Mouse (Mus musculus): Measurements from ENCODE around the gene Arhgap21. TPM values are rescaled to one million over a fixed set of nuclear protein-coding genes. Genes with fewer than 3 reads are reported as not detected.

The Arhgap21 gene
- polyA plus RNA-seq, 1 experiment, result 33.4 TPM

DNA sequence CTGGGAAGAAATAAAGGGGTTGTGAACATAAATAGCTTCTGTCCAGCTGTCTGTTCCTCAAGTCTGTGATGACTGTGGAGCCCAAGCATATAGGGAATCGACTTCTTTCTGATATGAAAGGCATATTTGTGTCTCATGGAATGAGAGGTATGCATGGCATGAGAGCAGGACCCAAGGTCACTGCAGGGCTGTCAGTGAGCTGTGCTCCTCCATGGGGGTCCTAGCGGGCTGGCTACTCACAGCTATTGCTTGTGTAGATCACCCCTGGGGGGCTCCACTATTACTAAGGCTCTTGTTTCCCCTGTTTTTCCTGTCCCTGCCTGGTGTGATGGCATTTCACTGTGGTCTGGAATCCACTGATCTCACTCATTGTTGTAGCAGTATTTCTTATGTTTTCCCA is 22.2 kb upstream of the Arhgap21 start:
- 53% methylated on average over 2 of the region's 2 CpGs for WGBS
- Histone ChIP-seq H3K4me1 (ENCODE audit: control insufficient read depth, insufficient read depth, low read length) (no peaks in the 10 kb centered on the region; the same call in 1 of the 2 replicates), H3K4me3 (replicated peaks; ENCODE audit: extremely low read depth, low read depth, low read length) (no peak overlapping the region)
- no peak for DNase-seq
- no peak for TF ChIP-seq CTCF (IDR thresholded peaks at IDR 0.05; ENCODE audit: insufficient read depth, low read length)
- TF ChIP-seq POLR2A (IDR thresholded peaks at IDR 0.05; ENCODE audit: borderline replicate concordance, extremely low read depth, low read depth, low read length), result no peak

DNA sequence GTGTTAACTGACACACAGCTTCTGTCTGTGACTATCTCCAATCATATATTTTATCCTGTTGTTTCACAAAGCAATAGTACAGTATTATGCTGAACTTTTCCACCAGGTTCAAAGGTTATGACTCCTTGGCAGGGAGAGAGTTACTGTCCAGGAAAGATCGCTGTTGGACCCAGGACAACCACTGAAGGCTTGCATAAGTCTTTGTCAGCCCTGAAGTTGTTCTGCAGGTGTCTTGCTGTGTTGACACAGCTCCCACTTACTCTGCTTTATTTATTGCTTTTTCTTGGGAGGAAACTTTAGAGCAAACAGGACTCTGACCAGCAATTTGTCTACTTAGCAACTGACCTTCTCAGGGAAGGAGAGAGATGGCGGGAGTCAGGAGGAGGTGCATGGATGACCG is 21.4 kb upstream of the Arhgap21 start:
- DNase-seq, result no peak
- Histone ChIP-seq H3K4me1 (ENCODE audit: control insufficient read depth, insufficient read depth, low read length) (no peaks in the 10 kb centered on the region; the same call in 1 of the 2 replicates), H3K4me3 (replicated peaks; ENCODE audit: extremely low read depth, low read depth, low read length) (no peak overlapping the region)
- TF ChIP-seq CTCF (IDR thresholded peaks at IDR 0.05; ENCODE audit: insufficient read depth, low read length) (no peak), POLR2A (IDR thresholded peaks at IDR 0.05; ENCODE audit: borderline replicate concordance, extremely low read depth, low read depth, low read length) (no peak)
- WGBS, result 77% methylated on average over 3 of the region's 3 CpGs

DNA sequence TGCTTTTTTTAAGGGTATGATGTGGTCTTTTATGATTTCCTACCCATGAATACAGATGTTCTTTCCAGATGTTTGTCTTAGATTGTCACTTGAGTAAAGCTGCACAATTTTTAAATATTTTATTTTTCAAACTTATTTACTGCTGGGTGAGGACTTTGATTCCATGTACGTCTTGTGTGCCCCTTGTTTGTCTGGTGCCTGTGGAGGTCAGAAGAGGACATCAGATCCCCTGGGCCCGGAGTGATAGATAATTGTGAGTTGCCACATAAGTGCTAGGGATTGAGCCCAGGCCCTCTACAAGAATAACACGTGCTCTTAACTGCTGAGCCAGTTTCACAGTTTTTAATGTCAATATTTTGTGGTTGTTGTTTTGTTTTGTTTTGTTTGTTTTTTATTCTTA is 19.1 kb upstream of the Arhgap21 start:
- 65% methylated on average over 3 of the region's 3 CpGs for WGBS
- Histone ChIP-seq H3K4me3 (replicated peaks; ENCODE audit: extremely low read depth, low read depth, low read length) (no peak overlapping the region), H3K4me1 (ENCODE audit: control insufficient read depth, insufficient read depth, low read length) (no peaks in the 10 kb centered on the region; the same call in 1 of the 2 replicates)
- TF ChIP-seq CTCF (IDR thresholded peaks at IDR 0.05; ENCODE audit: insufficient read depth, low read length) (no peak), POLR2A (IDR thresholded peaks at IDR 0.05; ENCODE audit: borderline replicate concordance, extremely low read depth, low read depth, low read length) (no peak)
- DNase-seq, result no peak

DNA sequence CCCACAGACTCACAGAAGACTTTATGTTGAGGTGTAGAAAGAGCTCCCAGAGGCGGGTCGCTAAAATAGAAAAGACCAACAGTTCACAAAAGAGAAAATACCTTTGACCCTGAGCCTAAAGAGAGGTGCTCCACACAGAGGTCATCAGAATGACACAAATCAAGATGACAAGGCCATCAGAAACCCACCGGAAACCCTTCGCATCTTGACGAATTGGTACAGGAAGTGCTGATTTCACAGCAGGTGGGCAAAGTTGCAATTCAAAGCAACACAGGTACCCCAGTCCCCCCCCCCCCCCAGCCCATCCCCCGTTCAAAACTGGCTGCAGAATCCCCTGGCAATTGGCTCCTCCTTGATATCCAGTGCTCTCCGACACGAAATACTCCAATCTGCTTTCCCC is 10.0 kb upstream of the Arhgap21 start:
- Histone ChIP-seq H3K4me1 (ENCODE audit: control insufficient read depth, insufficient read depth, low read length) (no peaks in the 10 kb centered on the region), H3K4me3 (replicated peaks; ENCODE audit: extremely low read depth, low read depth, low read length) (no peak overlapping the region)
- no peak for DNase-seq
- no peak for TF ChIP-seq POLR2A (IDR thresholded peaks at IDR 0.05; ENCODE audit: borderline replicate concordance, extremely low read depth, low read depth, low read length)
- no peak for TF ChIP-seq CTCF (IDR thresholded peaks at IDR 0.05; ENCODE audit: insufficient read depth, low read length)
- WGBS, result 61% methylated on average over 8 of the region's 8 CpGs

DNA sequence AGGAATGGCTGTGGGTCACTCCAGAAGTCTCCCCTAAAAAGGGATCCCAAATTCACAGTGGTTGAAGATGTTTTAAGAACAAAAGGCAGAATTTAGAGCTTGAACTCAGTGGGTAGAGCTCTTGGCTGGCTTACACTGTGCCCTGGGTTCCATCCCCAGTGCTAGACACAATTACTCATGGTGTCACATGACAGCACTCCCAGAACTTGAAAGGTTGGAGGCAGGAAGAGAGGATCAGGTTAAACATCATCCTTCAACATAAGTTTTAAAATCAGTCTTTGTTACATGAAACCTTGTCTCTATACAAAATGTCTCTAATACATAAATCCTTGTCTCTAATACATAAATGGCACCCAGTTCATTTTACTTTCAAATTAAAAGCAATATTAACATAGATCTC is 8.4 kb upstream of the Arhgap21 start:
- 0 out of 2 replicates have a peak, but pooled peaks cover 2% of the 10 kb centered on the region for H3K4me1 ChIP-seq (ENCODE audit: control insufficient read depth, insufficient read depth, low read length)
- no peak for DNase-seq
- H3K4me3 ChIP-seq (replicated peaks; ENCODE audit: extremely low read depth, low read depth, low read length), result no peak overlapping the region
- no peak for TF ChIP-seq CTCF (IDR thresholded peaks at IDR 0.05; ENCODE audit: insufficient read depth, low read length)
- no peak for TF ChIP-seq POLR2A (IDR thresholded peaks at IDR 0.05; ENCODE audit: borderline replicate concordance, extremely low read depth, low read depth, low read length)

DNA sequence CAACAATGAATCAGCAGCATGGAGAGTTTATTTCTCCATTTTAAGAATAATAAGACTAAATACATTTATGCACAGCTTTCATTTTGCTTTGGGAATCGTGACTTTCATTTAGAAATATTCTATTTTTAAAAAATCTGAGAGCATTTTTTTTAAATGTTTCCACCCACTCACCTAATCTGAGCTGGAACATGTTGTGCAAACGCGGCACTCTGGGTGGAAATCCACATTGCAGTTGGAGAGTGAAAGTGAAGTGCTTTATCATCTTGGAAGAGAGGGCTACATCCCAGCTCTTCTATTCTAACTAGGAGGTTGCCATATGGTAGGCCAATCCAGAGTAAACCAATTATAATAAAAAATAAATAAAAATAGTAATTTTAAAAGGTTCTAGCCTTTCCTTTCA is 4.8 kb upstream of the Arhgap21 start:
- 49% methylated on average over 3 of the region's 3 CpGs for WGBS
- no peak for TF ChIP-seq CTCF (IDR thresholded peaks at IDR 0.05; ENCODE audit: insufficient read depth, low read length)
- TF ChIP-seq POLR2A (IDR thresholded peaks at IDR 0.05; ENCODE audit: borderline replicate concordance, extremely low read depth, low read depth, low read length), result no peak
- Histone ChIP-seq H3K4me3 (replicated peaks; ENCODE audit: extremely low read depth, low read depth, low read length) (no peak overlapping the region), H3K4me1 (ENCODE audit: control insufficient read depth, insufficient read depth, low read length) (0 out of 2 replicates have a peak, but pooled peaks cover 2% of the 10 kb centered on the region)
- no peak for DNase-seq

DNA sequence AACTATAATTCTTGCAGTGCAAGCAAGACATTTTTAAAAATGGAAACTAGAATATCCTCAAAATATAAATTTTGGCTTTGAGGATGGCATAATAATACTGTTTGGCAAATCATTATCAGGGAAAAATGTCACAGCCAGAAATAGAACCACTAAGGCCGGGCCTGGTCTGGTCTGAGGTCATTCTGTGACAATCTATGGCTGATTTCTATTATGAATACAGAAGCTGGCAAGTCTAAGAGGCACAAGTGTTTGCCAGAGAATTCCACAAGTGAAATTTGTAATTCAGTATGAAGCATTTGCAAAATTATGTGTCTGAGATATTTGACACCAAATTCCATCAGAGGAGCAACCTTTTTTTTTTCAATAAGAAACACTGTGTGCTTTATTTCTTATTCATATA is 3.5 kb upstream of the Arhgap21 start:
- 37% methylated on average over 1 of the region's 1 CpGs for WGBS
- 0 out of 2 replicates have a peak, but pooled peaks cover 2% of the 10 kb centered on the region for H3K4me1 ChIP-seq (ENCODE audit: control insufficient read depth, insufficient read depth, low read length)
- TF ChIP-seq POLR2A (IDR thresholded peaks at IDR 0.05; ENCODE audit: borderline replicate concordance, extremely low read depth, low read depth, low read length), result no peak
- no peak for TF ChIP-seq CTCF (IDR thresholded peaks at IDR 0.05; ENCODE audit: insufficient read depth, low read length)
- H3K4me3 ChIP-seq (replicated peaks; ENCODE audit: extremely low read depth, low read depth, low read length), result no peak overlapping the region
- no peak for DNase-seq

DNA sequence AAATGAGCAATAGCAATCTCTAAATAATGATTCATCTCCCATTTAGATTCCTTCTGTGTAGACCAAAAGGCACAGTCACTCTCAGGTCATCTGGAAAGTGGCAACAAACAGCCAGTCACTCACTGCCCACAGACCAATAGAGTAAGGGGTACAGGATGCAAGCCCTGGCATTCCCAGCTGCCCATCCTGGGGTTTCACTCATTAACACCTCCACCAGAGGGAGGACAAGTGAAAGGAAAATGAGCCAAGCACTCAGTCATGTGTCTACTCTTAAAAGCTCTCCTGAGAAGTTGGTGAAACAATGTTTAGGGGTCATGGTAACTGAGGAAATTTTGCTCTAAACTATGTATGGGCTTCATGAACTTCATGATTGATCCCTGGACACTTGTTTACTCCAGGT is 2.9 kb upstream of the Arhgap21 start:
- no peak for DNase-seq
- no peak overlapping the region for H3K4me3 ChIP-seq (replicated peaks; ENCODE audit: extremely low read depth, low read depth, low read length)
- TF ChIP-seq CTCF (IDR thresholded peaks at IDR 0.05; ENCODE audit: insufficient read depth, low read length), result no peak
- TF ChIP-seq POLR2A (IDR thresholded peaks at IDR 0.05; ENCODE audit: borderline replicate concordance, extremely low read depth, low read depth, low read length), result no peak
- peaks cover 3% of the 10 kb centered on the region; the same call in 1 of the 2 replicates for H3K4me1 ChIP-seq (ENCODE audit: control insufficient read depth, insufficient read depth, low read length)

DNA sequence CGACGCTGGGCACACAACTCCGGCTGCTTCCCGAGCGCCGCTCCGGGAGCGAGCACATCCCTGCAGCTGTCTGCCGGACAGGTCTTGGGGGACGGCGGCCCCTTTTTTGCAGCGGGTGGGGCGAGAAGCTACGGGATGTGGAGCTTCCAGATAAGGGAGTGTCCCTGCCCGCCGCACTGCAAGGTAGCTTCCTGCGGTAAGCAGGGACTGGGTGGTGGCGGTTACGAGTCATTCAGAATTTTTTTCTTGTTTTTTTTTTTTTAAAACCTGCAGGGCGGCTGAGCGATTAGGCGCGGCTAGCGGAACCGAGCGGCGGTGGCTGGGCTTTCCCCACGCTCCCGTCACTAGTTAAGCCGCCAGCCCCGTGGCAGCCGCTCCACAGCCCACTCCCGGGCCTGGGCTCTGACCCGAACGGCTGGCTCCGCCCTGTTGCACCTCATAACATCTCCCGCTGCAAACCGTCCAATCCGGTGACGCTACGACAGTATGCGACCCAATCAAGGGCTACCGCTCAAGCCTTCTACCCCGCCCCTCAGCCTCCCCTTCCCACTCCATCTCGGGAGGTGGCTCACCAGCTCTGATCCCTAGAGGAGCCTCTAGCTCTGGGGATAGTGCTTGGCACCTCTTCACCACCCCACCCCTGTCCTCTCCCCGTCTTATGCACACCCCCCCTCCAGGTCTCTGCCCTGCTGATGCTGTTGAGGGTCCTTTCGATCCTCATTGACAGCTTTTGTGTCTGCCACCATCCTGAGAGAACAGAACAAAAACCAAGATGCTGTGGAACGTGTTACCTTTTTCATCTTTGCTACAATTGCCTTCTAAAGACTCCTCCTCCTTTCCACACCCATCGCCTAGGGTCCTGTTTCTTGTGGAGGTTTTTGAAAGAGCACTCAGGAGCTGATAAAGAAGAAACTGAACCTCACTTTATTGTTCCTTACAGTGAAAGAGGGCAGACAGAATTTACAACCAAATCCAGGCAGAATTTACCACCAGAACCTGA is 820 bp upstream of the Arhgap21 start:
- 1% methylated on average over 49 of the region's 49 CpGs for WGBS
- H3K4me1 ChIP-seq (ENCODE audit: control insufficient read depth, insufficient read depth, low read length), result peaks cover 4% of the 10 kb centered on the region; the same call in 1 of the 2 replicates
- TF ChIP-seq CTCF (IDR thresholded peaks at IDR 0.05; ENCODE audit: insufficient read depth, low read length) (no peak), POLR2A (IDR thresholded peaks at IDR 0.05; ENCODE audit: borderline replicate concordance, extremely low read depth, low read depth, low read length) (peak; percentile 66)
- H3K4me3 ChIP-seq (replicated peaks; ENCODE audit: extremely low read depth, low read depth, low read length), result peak overlapping the region; percentile 86
- DNase-seq, result peak; percentile 90

Measured in lung, adult 2 months (tissue).